Mouse (Mus musculus) stomach, postnatal 0 days (tissue): ENCODE data around the gene Slc38a5. TPM values are rescaled to one million over a fixed set of nuclear protein-coding genes. Genes with fewer than 3 reads are reported as not detected.
A peak's percentile ranks its signal among the peaks of the same experiment; 100 is the strongest.
"Not testable (repeated sequence)": the region's sequence is repeated elsewhere in the genome, so short reads cannot be mapped to it uniquely, and the experiment has no call there.

ENCODE experiments used
- ATAC-seq: fragments of 200-750 bp; cut with Nextera tagmentation; 2 replicates; pipeline ENCODE4 v1.8.0; 2017; ENCODE audit not compliant: low FRiP score, low TSS enrichment
- DNase-seq: peaks from one replicate; pipeline ENCODE4 v3.0.0-alpha.2; 2016; ENCODE audit warnings: low spot score
- H3K27ac ChIP-seq: fragments of 300-500 bp; sonication (generic); replicated peaks from 2 replicates; pipeline ENCODE4 v1.5.1; 2014; ENCODE audit warnings: mild to moderate bottlenecking, control low read depth
- H3K27me3 ChIP-seq: fragments of 300-500 bp; sonication (generic); 2 replicates; pipeline ENCODE4 v1.6.1; 2014; ENCODE audit warnings: low read length; ENCODE audit not compliant: control insufficient read depth, insufficient read depth
- H3K36me3 ChIP-seq: fragments of 300-500 bp; sonication (generic); 2 replicates; pipeline ENCODE4 v1.6.1; 2014; ENCODE audit warnings: low read length, mixed read lengths; ENCODE audit not compliant: control insufficient read depth, insufficient read depth
- H3K4me1 ChIP-seq: fragments of 300-500 bp; sonication (generic); replicated peaks from 2 replicates; pipeline ENCODE4 v1.6.1; 2014; ENCODE audit warnings: antibody characterized with exemption; ENCODE audit not compliant: control insufficient read depth, insufficient read depth
- H3K4me2 ChIP-seq: fragments of 300-500 bp; sonication (generic); replicated peaks from 2 replicates; pipeline ENCODE4 v1.6.1; 2014; ENCODE audit warnings: low read depth, mild to moderate bottlenecking, control low read depth, moderate library complexity
- H3K4me3 ChIP-seq: fragments of 300-500 bp; sonication (generic); 2 replicates; pipeline ENCODE4 v1.5.1; 2014; ENCODE audit warnings: low read depth, low read length, control low read depth
- H3K9ac ChIP-seq: fragments of 300-500 bp; sonication (generic); 2 replicates; pipeline ENCODE4 v1.6.1; 2014; ENCODE audit warnings: mild to moderate bottlenecking, low read length, control low read depth, mixed read lengths
- H3K9me3 ChIP-seq: fragments of 300-500 bp; sonication (generic); 2 replicates; pipeline ENCODE4 v1.6.1; 2016; ENCODE audit warnings: low read length; ENCODE audit not compliant: control insufficient read depth
- CTCF ChIP-seq: IDR thresholded peaks from 2 replicates; pipeline ENCODE4 v1.5.1; 2016; ENCODE audit warnings: antibody characterized with exemption, low read depth, mild to moderate bottlenecking, moderate library complexity
- EP300 ChIP-seq: optimal IDR thresholded peaks from 2 replicates; pipeline ENCODE3; 2016; ENCODE audit warnings: antibody characterized with exemption
- WGBS: fragments of 180-500 bp; shearing (Covaris S2); extraction: QIAGEN DNeasy Blood & Tissue Kit; methylation state at CpG from one replicate; pipeline ENCODE4 v1.1.7; 2014; 5-methylcytosine and 5-hydroxymethylcytosine counted together
- polyA plus RNA-seq: library from polyadenylated mRNA; unstranded; fragments of >200 nt; fragmentation: Nextera tagmentation; extraction: Ambion mirVana; gene quantifications from 2 replicates; pipeline ENCODE4 v1.2.1, GENCODE M21; 2015

Slc38a5 gene
- polyA plus RNA-seq, 1 experiment from 2014 or later, result 5.2 TPM

- no peaks in the 10 kb centered on the region for H3K36me3 ChIP-seq
- H3K4me3 ChIP-seq, result no peak overlapping the region
- no peak overlapping the region for H3K27ac ChIP-seq
- no peak overlapping the region for H3K9ac ChIP-seq
- H3K9me3 ChIP-seq, result no peaks in the 10 kb centered on the region
- no peaks in the 10 kb centered on the region for H3K27me3 ChIP-seq
- H3K4me2 ChIP-seq, result no peak overlapping the region
- ATAC-seq, result no peak
- TF ChIP-seq EP300 (no peak), CTCF (no peak)
- DNase-seq, result no peak
- 81% methylated on average over 3 of the region's 3 CpGs for WGBS
- H3K4me1 ChIP-seq, result no peaks in the 10 kb centered on the region
Measured at GRCm38 (mm10) chrX:8264222-8264621, 6.7 kb upstream of the Slc38a5 start.

- ATAC-seq (no peak), DNase-seq (no peak)
- Histone ChIP-seq H3K4me3 (peak overlapping the region; percentile 2; the same call in 1 of the 2 replicates), H3K27ac (no peak overlapping the region), H3K9me3 (no peaks in the 10 kb centered on the region), H3K4me1 (no peaks in the 10 kb centered on the region), H3K27me3 (no peaks in the 10 kb centered on the region), H3K9ac (no peak overlapping the region), H3K36me3 (no peaks in the 10 kb centered on the region), H3K4me2 (peak overlapping the region; percentile 44)
- WGBS, result 27% methylated on average over 10 of the region's 10 CpGs
- TF ChIP-seq CTCF (no peak), EP300 (no peak)
Measured at GRCm38 (mm10) chrX:8272000-8272399, 1.1 kb downstream of the Slc38a5 start.

GRCm38 (mm10) chrX:8274056-8274455 is 3.1 kb downstream of the Slc38a5 start:
- H3K27ac ChIP-seq, result no peak overlapping the region
- H3K4me3 ChIP-seq, result no peak overlapping the region
- no peaks in the 10 kb centered on the region for H3K27me3 ChIP-seq
- H3K4me2 ChIP-seq, result no peak overlapping the region
- H3K9ac ChIP-seq, result no peak overlapping the region
- 55% methylated on average over 5 of the region's 5 CpGs for WGBS
- H3K9me3 ChIP-seq, result no peaks in the 10 kb centered on the region
- H3K4me1 ChIP-seq, result no peaks in the 10 kb centered on the region
- ATAC-seq, result no peak; the same call in 1 of the 2 replicates
- TF ChIP-seq CTCF (no peak), EP300 (no peak)
- no peaks in the 10 kb centered on the region for H3K36me3 ChIP-seq
- DNase-seq, result no peak

DNA sequence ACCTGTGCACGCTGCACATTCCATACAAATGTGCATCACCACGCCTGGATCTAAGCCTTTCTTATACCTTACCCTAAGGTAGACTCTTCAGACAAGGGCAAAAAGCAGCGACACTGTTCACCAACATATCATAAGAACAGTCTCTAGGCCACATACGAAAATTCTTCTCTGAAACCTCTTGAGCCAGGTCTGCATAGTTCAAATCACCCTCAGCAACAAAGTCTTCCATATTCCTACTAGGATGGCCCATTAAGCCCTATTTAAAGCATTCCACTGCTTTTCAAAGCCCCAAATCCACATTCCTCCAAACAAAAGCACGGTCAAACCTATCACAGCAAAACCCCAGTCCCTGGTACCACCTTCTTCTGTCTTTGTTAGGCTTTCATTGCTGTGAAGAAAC is 17.7 kb downstream of the Slc38a5 start:
- Histone ChIP-seq H3K27ac (no peak overlapping the region), H3K4me1 (no peaks in the 10 kb centered on the region), H3K9me3 (no peaks in the 10 kb centered on the region), H3K27me3 (no peaks in the 10 kb centered on the region), H3K4me3 (no peak overlapping the region), H3K36me3 (no peaks in the 10 kb centered on the region), H3K9ac (no peak overlapping the region), H3K4me2 (no peak overlapping the region)
- no peak for TF ChIP-seq EP300
- no peak for TF ChIP-seq CTCF
- ATAC-seq, result no peak
- no peak for DNase-seq
- 71% methylated on average over 5 of the region's 5 CpGs for WGBS

DNA sequence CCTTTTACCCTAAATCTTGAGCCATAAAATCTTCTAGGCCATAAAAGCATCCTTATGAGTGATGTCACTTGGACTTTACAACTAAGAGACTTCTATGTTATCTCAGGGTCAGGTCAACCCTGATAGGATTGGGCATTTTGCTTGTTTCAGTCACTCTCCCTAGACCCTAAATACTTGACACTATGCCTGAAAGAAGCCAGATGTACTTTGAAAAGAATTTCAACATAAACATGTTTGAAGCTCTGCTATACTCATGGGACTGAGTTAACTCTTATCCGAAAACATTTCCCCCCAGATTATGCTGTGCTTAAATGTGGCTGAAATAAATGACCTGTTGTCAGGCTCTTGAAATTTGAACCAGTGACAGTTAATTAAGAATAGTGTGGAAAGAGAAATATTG is 38.4 kb downstream of the Slc38a5 start:
- DNase-seq, result no peak
- no peak overlapping the region for H3K27ac ChIP-seq
- H3K4me2 ChIP-seq, result no peak overlapping the region
- H3K9ac ChIP-seq, result no peak overlapping the region
- ATAC-seq, result no peak
- H3K36me3 ChIP-seq, result no peaks in the 10 kb centered on the region
- H3K4me1 ChIP-seq, result no peaks in the 10 kb centered on the region
- H3K4me3 ChIP-seq, result no peak overlapping the region
- TF ChIP-seq CTCF, result no peak
- TF ChIP-seq EP300, result no peak
- no peaks in the 10 kb centered on the region for H3K27me3 ChIP-seq
- no peaks in the 10 kb centered on the region for H3K9me3 ChIP-seq
- WGBS, result 60% methylated on average over 1 of the region's 1 CpGs

DNA sequence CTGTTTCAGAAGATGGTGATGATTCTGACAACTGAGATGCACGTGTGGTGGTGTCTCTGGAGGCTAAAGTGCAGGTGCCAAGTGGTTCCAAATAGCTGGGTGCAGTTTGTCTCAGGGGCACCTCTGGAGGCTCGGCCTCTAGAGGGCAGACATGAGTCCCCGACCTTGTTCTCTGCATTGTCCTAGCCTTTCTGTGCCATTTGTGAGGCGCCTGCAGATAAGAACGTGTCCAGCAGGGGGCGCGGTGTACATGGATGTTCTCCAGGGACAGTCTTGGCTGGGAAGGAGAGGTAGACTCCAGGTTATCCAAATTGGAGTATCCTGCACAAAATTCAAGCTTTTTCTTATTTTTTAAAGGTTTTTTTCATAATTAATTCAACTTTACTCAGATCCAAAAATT is 44.0 kb downstream of the Slc38a5 start:
- peak; percentile 60 for TF ChIP-seq CTCF
- not testable (repeated sequence) for ATAC-seq
- peak; percentile 37 for DNase-seq

More for the DNA sequence above, 44.0 kb downstream of the Slc38a5 start:
- H3K36me3 ChIP-seq, H3K4me1 ChIP-seq, H3K9ac ChIP-seq, H3K27me3 ChIP-seq, H3K4me2 ChIP-seq, H3K9me3 ChIP-seq, H3K4me3 ChIP-seq, H3K27ac ChIP-seq: not testable (repeated sequence)
- WGBS, result 9% methylated on average over 7 of the region's 7 CpGs
